Mouse (Mus musculus): Measurements from ENCODE around the gene Npas1.

DNA sequence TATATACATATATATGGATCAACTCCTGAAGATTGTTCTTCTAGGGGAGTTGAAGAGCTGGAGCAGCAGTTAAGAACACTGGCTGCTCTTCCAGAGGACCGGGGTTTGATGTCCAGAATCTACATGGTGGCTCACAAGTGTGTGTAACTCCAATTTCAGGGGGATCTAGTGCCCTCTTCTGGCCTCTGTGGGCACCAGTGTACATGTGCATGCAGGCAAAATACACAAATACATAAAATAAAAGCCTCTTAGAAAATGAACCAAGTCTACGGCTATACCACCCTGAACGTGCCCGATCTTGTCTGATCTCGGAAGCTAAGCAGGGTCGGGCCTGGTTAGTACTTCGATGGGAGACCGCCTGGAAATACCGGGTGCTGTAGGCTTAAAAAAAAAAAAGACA lies 6.0 kb downstream of the Npas1 start:
- no peak for TF ChIP-seq CTCF (IDR thresholded peaks at IDR 0.05; ENCODE audit: low read depth, low read length)
- TF ChIP-seq POLR2A (IDR thresholded peaks at IDR 0.05; ENCODE audit: borderline replicate concordance, low read depth, low read length) = no peak

Measured in bone marrow macrophage, adult 2 months (primary cell).